Mouse (Mus musculus): ENCODE measurements at regions not wholly inside any gene's neighbourhood (a gene's known extent, or its start where the extent isn't known, plus 50 kb on each side); places are given as distances from the start of the nearest gene placed in this dataset.

DNA sequence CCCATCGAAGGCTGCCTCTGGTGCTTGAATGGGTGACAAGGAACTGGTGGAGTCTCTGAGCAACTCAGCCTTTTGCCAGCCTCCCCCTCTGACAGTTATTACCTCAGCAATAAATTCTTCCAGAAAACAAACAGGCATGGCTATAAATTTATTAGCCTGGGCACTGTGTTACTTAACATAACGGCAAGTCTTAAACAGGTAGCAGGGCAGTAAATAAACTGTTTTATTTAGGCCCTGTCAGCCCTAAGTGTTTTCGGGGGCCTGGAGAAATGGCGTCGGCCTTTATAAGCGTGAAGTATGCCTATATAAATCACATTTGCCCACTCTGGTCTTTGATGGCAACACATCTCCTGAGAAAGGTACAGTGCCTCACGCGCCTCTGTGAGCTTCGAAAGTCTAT, 159.6 kb downstream of the 3110018I06Rik start:
- ATAC-seq (replicated peaks; ENCODE audit: low FRiP score) (no peak), DNase-seq (ENCODE audit: low spot score) (no peak)
- no peaks in the 10 kb centered on the region for H3K4me1 ChIP-seq (replicated peaks; ENCODE audit: control insufficient read depth, insufficient read depth, low read length)
- no peak overlapping the region for H3K9ac ChIP-seq (ENCODE audit: low read length)
- H3K9me3 ChIP-seq (ENCODE audit: control insufficient read depth, low read length): no peaks in the 10 kb centered on the region
- no peak overlapping the region for H3K27ac ChIP-seq (ENCODE audit: low read depth, low read length)
- no peaks in the 10 kb centered on the region for H3K36me3 ChIP-seq (ENCODE audit: control insufficient read depth, insufficient read depth, low read length)
- H3K27me3 ChIP-seq (ENCODE audit: control insufficient read depth, insufficient read depth, low read length): no peaks in the 10 kb centered on the region
- no peak overlapping the region for H3K4me3 ChIP-seq (ENCODE audit: low read depth, low read length)
- 94% methylated on average over 9 of the region's 9 CpGs for WGBS
- H3K4me2 ChIP-seq (ENCODE audit: low read depth, low read length, severe bottlenecking): no peak overlapping the region

GRCm38 (mm10) chr12:107652126-107652728, 163.8 kb downstream of the 3110018I06Rik start:
- DNase-seq (ENCODE audit: low spot score): no peak
- no peaks in the 10 kb centered on the region for H3K27me3 ChIP-seq (ENCODE audit: control insufficient read depth, insufficient read depth, low read length)
- H3K4me3 ChIP-seq (ENCODE audit: low read depth, low read length): no peak overlapping the region
- no peak overlapping the region for H3K27ac ChIP-seq (ENCODE audit: low read depth, low read length)
- H3K4me1 ChIP-seq (replicated peaks; ENCODE audit: control insufficient read depth, insufficient read depth, low read length): no peaks in the 10 kb centered on the region
- H3K9ac ChIP-seq (ENCODE audit: low read length): no peak overlapping the region
- H3K4me2 ChIP-seq (ENCODE audit: low read depth, low read length, severe bottlenecking): no peak overlapping the region
- 57% methylated on average over 3 of the region's 3 CpGs for WGBS
- H3K9me3 ChIP-seq (ENCODE audit: control insufficient read depth, low read length): no peaks in the 10 kb centered on the region
- no peaks in the 10 kb centered on the region for H3K36me3 ChIP-seq (ENCODE audit: control insufficient read depth, insufficient read depth, low read length)
- ATAC-seq (replicated peaks; ENCODE audit: low FRiP score): no peak

GRCm38 (mm10) chr12:107653131-107653530, 164.7 kb downstream of the 3110018I06Rik start:
- Histone ChIP-seq H3K4me2 (ENCODE audit: low read depth, low read length, severe bottlenecking) (no peak overlapping the region), H3K27ac (ENCODE audit: low read depth, low read length) (no peak overlapping the region), H3K4me3 (ENCODE audit: low read depth, low read length) (no peak overlapping the region), H3K36me3 (ENCODE audit: control insufficient read depth, insufficient read depth, low read length) (no peaks in the 10 kb centered on the region), H3K9ac (ENCODE audit: low read length) (no peak overlapping the region), H3K9me3 (ENCODE audit: control insufficient read depth, low read length) (no peaks in the 10 kb centered on the region), H3K4me1 (replicated peaks; ENCODE audit: control insufficient read depth, insufficient read depth, low read length) (no peaks in the 10 kb centered on the region), H3K27me3 (ENCODE audit: control insufficient read depth, insufficient read depth, low read length) (no peaks in the 10 kb centered on the region)
- DNase-seq (ENCODE audit: low spot score) (peak; percentile 68), ATAC-seq (replicated peaks; ENCODE audit: low FRiP score) (no peak)
- WGBS: 30% methylated on average over 7 of the region's 7 CpGs

GRCm38 (mm10) chr12:107656846-107657245, 168.4 kb downstream of the 3110018I06Rik start:
- Histone ChIP-seq H3K27me3 (ENCODE audit: control insufficient read depth, insufficient read depth, low read length) (no peaks in the 10 kb centered on the region), H3K4me2 (ENCODE audit: low read depth, low read length, severe bottlenecking) (no peak overlapping the region), H3K27ac (ENCODE audit: low read depth, low read length) (no peak overlapping the region), H3K36me3 (ENCODE audit: control insufficient read depth, insufficient read depth, low read length) (no peaks in the 10 kb centered on the region), H3K4me1 (replicated peaks; ENCODE audit: control insufficient read depth, insufficient read depth, low read length) (no peaks in the 10 kb centered on the region), H3K4me3 (ENCODE audit: low read depth, low read length) (no peak overlapping the region), H3K9ac (ENCODE audit: low read length) (no peak overlapping the region), H3K9me3 (ENCODE audit: control insufficient read depth, low read length) (no peaks in the 10 kb centered on the region)
- ATAC-seq (replicated peaks; ENCODE audit: low FRiP score) (no peak), DNase-seq (ENCODE audit: low spot score) (no peak)
- 72% methylated on average over 5 of the region's 5 CpGs for WGBS

DNA sequence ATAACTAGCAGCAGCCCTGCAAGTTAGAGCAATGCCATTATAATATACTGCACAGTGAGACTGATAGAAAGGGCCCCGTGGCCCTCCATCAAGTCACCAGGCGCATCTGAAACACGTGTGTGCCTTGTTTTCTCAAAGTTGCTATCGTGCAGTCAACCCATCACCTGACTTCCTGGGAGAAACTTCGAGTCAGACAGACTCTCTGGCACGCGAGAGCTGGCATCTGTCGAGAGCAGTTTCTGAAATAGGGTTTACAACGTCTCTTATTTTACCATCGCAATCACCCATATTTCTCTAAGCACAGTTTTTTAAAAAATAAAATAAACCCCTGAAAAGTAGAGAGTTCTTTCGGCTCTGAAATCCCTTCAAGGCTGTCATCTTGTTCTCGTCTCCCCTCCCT, 169.8 kb downstream of the 3110018I06Rik start:
- H3K27ac ChIP-seq (ENCODE audit: low read depth, low read length): no peak overlapping the region
- no peaks in the 10 kb centered on the region; the same call in 1 of the 2 replicates for H3K4me1 ChIP-seq (replicated peaks; ENCODE audit: control insufficient read depth, insufficient read depth, low read length)
- no peak overlapping the region for H3K9ac ChIP-seq (ENCODE audit: low read length)
- H3K27me3 ChIP-seq (ENCODE audit: control insufficient read depth, insufficient read depth, low read length): no peaks in the 10 kb centered on the region
- H3K36me3 ChIP-seq (ENCODE audit: control insufficient read depth, insufficient read depth, low read length): no peaks in the 10 kb centered on the region
- H3K4me2 ChIP-seq (ENCODE audit: low read depth, low read length, severe bottlenecking): no peak overlapping the region
- no peaks in the 10 kb centered on the region for H3K9me3 ChIP-seq (ENCODE audit: control insufficient read depth, low read length)
- DNase-seq (ENCODE audit: low spot score): no peak
- WGBS: 89% methylated on average over 12 of the region's 12 CpGs
- H3K4me3 ChIP-seq (ENCODE audit: low read depth, low read length): no peak overlapping the region
- no peak for ATAC-seq (replicated peaks; ENCODE audit: low FRiP score)

- no peak overlapping the region for H3K27ac ChIP-seq (ENCODE audit: low read depth, low read length)
- ATAC-seq (replicated peaks; ENCODE audit: low FRiP score) (no peak), DNase-seq (ENCODE audit: low spot score) (no peak)
- H3K4me1 ChIP-seq (replicated peaks; ENCODE audit: control insufficient read depth, insufficient read depth, low read length): no peaks in the 10 kb centered on the region; the same call in 1 of the 2 replicates
- no peaks in the 10 kb centered on the region for H3K9me3 ChIP-seq (ENCODE audit: control insufficient read depth, low read length)
- H3K4me3 ChIP-seq (ENCODE audit: low read depth, low read length): no peak overlapping the region
- H3K36me3 ChIP-seq (ENCODE audit: control insufficient read depth, insufficient read depth, low read length): no peaks in the 10 kb centered on the region
- no peak overlapping the region for H3K9ac ChIP-seq (ENCODE audit: low read length)
- 62% methylated on average over 9 of the region's 9 CpGs for WGBS
- H3K4me2 ChIP-seq (ENCODE audit: low read depth, low read length, severe bottlenecking): no peak overlapping the region
- H3K27me3 ChIP-seq (ENCODE audit: control insufficient read depth, insufficient read depth, low read length): no peaks in the 10 kb centered on the region
These were observed 170.4 kb downstream of the 3110018I06Rik start for GRCm38 (mm10) chr12:107658821-107659220.

DNA sequence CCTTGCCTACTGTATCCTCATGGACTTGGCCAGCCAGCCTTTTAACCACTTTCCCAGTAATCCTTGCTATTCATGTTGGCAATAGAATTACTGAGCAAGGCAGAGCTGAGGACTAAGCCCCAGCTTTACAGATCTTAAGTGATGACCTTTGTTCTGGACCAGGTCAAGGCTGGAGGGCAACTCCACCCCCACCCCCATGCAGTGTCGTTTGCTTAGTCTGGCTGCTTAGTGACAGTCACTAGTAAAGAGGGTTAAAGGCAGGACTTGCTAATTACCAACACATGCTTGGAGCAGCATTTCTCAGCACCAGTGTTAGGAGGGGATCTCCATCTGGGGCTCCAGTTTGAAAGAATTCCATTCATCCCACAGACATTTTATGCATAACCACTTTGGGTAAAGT, 174.2 kb downstream of the 3110018I06Rik start:
- no peaks in the 10 kb centered on the region for H3K27me3 ChIP-seq (ENCODE audit: control insufficient read depth, insufficient read depth, low read length)
- H3K9me3 ChIP-seq (ENCODE audit: control insufficient read depth, low read length): no peaks in the 10 kb centered on the region
- H3K27ac ChIP-seq (ENCODE audit: low read depth, low read length): no peak overlapping the region
- no peak overlapping the region for H3K4me2 ChIP-seq (ENCODE audit: low read depth, low read length, severe bottlenecking)
- no peaks in the 10 kb centered on the region for H3K36me3 ChIP-seq (ENCODE audit: control insufficient read depth, insufficient read depth, low read length)
- H3K9ac ChIP-seq (ENCODE audit: low read length): no peak overlapping the region
- H3K4me3 ChIP-seq (ENCODE audit: low read depth, low read length): no peak overlapping the region
- DNase-seq (ENCODE audit: low spot score): no peak
- ATAC-seq (replicated peaks; ENCODE audit: low FRiP score): no peak
- H3K4me1 ChIP-seq (replicated peaks; ENCODE audit: control insufficient read depth, insufficient read depth, low read length): no peaks in the 10 kb centered on the region; the same call in 1 of the 2 replicates
- 0% methylated on average over 1 of the region's 1 CpGs for WGBS

DNA sequence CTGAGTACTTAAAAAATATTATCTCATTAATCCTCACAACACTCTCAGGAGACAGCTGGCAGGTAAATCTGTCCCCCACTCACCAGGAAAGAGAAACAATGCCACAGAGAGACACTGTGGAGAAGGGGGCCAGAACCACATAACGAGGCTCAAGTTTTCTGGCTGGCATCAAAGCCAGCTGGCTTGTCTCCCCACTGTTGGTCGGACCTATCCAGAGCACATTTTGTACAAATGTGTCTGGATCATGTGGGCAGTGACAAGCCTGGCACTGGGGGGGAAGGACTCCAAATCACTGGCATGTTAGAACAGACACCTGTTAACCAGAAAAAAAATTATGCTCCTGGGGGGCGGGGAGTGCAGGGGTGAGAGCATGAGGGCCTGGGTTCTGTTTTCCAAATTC, 179.4 kb downstream of the 3110018I06Rik start:
- no peaks in the 10 kb centered on the region for H3K27me3 ChIP-seq (ENCODE audit: control insufficient read depth, insufficient read depth, low read length)
- WGBS: 85% methylated on average over 3 of the region's 3 CpGs

GRCm38 (mm10) chr12:107669046-107669445, 180.6 kb downstream of the 3110018I06Rik start:
- H3K36me3 ChIP-seq (ENCODE audit: control insufficient read depth, insufficient read depth, low read length): no peaks in the 10 kb centered on the region
- H3K9me3 ChIP-seq (ENCODE audit: control insufficient read depth, low read length): no peaks in the 10 kb centered on the region
- H3K27me3 ChIP-seq (ENCODE audit: control insufficient read depth, insufficient read depth, low read length): no peaks in the 10 kb centered on the region
- ATAC-seq (replicated peaks; ENCODE audit: low FRiP score) (no peak), DNase-seq (ENCODE audit: low spot score) (no peak)
- no peak overlapping the region for H3K27ac ChIP-seq (ENCODE audit: low read depth, low read length)
- peaks cover 2% of the 10 kb centered on the region; the same call in 1 of the 2 replicates for H3K4me1 ChIP-seq (replicated peaks; ENCODE audit: control insufficient read depth, insufficient read depth, low read length)
- no peak overlapping the region for H3K4me2 ChIP-seq (ENCODE audit: low read depth, low read length, severe bottlenecking)
- H3K9ac ChIP-seq (ENCODE audit: low read length): no peak overlapping the region
- WGBS: 57% methylated on average over 5 of the region's 5 CpGs
- no peak overlapping the region for H3K4me3 ChIP-seq (ENCODE audit: low read depth, low read length)

More for the DNA sequence above, 179.4 kb downstream of the 3110018I06Rik start:
- Histone ChIP-seq H3K9ac (ENCODE audit: low read length) (no peak overlapping the region), H3K9me3 (ENCODE audit: control insufficient read depth, low read length) (no peaks in the 10 kb centered on the region), H3K4me2 (ENCODE audit: low read depth, low read length, severe bottlenecking) (no peak overlapping the region), H3K4me3 (ENCODE audit: low read depth, low read length) (no peak overlapping the region), H3K4me1 (replicated peaks; ENCODE audit: control insufficient read depth, insufficient read depth, low read length) (peaks cover 2% of the 10 kb centered on the region; the same call in 1 of the 2 replicates), H3K36me3 (ENCODE audit: control insufficient read depth, insufficient read depth, low read length) (no peaks in the 10 kb centered on the region), H3K27ac (ENCODE audit: low read depth, low read length) (no peak overlapping the region)
- ATAC-seq (replicated peaks; ENCODE audit: low FRiP score): no peak
- DNase-seq (ENCODE audit: low spot score): no peak

Measured in forebrain, embryonic 11.5 days (tissue).